Mouse (Mus musculus) liver, postnatal 0 days (tissue): ENCODE data around the gene Apoc1. TPM values are rescaled to one million over a fixed set of nuclear protein-coding genes. Genes with fewer than 3 reads are reported as not detected.

Experiments used
- ATAC-seq: fragments of 200-750 bp; cut with Nextera tagmentation; 2 replicates; pipeline ENCODE4 v1.8.0; 2017; ENCODE audit warnings: mild to moderate bottlenecking, moderate library complexity
- DNase-seq: peaks from one replicate; pipeline ENCODE4 v3.0.0-alpha.2; 2016
- H3K27ac ChIP-seq: fragments of 300-500 bp; sonication (generic); 2 replicates; pipeline ENCODE4 v1.5.1; 2014; ENCODE audit warnings: antibody characterized with exemption, moderate library complexity, mild to moderate bottlenecking, low read depth
- H3K27me3 ChIP-seq: fragments of 300-500 bp; sonication (generic); 2 replicates; pipeline ENCODE4 v1.6.1; 2014; ENCODE audit warnings: low read length, control low read depth, mixed read lengths; ENCODE audit not compliant: insufficient read depth
- H3K36me3 ChIP-seq: fragments of 300-500 bp; sonication (generic); replicated peaks from 2 replicates; pipeline ENCODE4 v1.6.1; 2014; ENCODE audit warnings: mild to moderate bottlenecking, control low read depth, low read length, moderate library complexity, mixed read lengths; ENCODE audit not compliant: insufficient read depth
- H3K4me1 ChIP-seq: fragments of 300-500 bp; sonication (generic); 2 replicates; pipeline ENCODE4 v1.6.1; 2014; ENCODE audit warnings: antibody characterized with exemption, mild to moderate bottlenecking, control low read depth; ENCODE audit not compliant: insufficient read depth
- H3K4me2 ChIP-seq: fragments of 300-500 bp; sonication (generic); 2 replicates; pipeline ENCODE4 v1.6.1; 2014; ENCODE audit warnings: low read depth, mild to moderate bottlenecking, low read length, moderate library complexity, mixed read lengths
- H3K4me3 ChIP-seq: fragments of 300-500 bp; sonication (generic); 2 replicates; pipeline ENCODE4 v1.5.1; 2014; ENCODE audit warnings: low read depth, low read length
- H3K9ac ChIP-seq: fragments of 300-500 bp; sonication (generic); replicated peaks from 2 replicates; pipeline ENCODE4 v1.6.1; 2014; ENCODE audit warnings: mild to moderate bottlenecking, moderate library complexity
- H3K9me3 ChIP-seq: fragments of 300-500 bp; sonication (generic); 2 replicates; pipeline ENCODE4 v1.6.1; 2016; ENCODE audit warnings: mild to moderate bottlenecking, control low read depth, low read length, mixed read lengths
- CTCF ChIP-seq: sonication (generic); IDR thresholded peaks from 2 replicates; pipeline ENCODE4 v1.5.1; 2016; ENCODE audit warnings: antibody characterized with exemption, low read depth
- EP300 ChIP-seq: IDR thresholded peaks from 2 replicates; pipeline ENCODE4 v1.6.1; 2016; ENCODE audit warnings: antibody characterized with exemption, low read depth, mild to moderate bottlenecking
- WGBS: fragments of 180-500 bp; shearing (Covaris S2); extraction: QIAGEN DNeasy Blood & Tissue Kit; methylation state at CpG from one replicate; pipeline ENCODE4 v1.1.7; 2014; ENCODE audit not compliant: insufficient replicate concordance; 5-methylcytosine and 5-hydroxymethylcytosine counted together
- polyA plus RNA-seq: library from polyadenylated mRNA; unstranded; fragments of >200 nt; fragmentation: Nextera tagmentation; extraction: Ambion mirVana; gene quantifications from 2 replicates; pipeline ENCODE4 v1.2.1, GENCODE M21; 2015

Gene Apoc1
- polyA plus RNA-seq, 1 experiment from 2014 or later, result 5,234 TPM

- H3K4me1 ChIP-seq, result peaks cover 65% of the 10 kb centered on the region
- WGBS, result 79% methylated on average over 34 of the region's 34 CpGs
- H3K9me3 ChIP-seq, result no peaks in the 10 kb centered on the region
- DNase-seq (peak; percentile 35), ATAC-seq (no peak)
- peak overlapping the region; percentile 98 for H3K27ac ChIP-seq
- peak overlapping the region; percentile 83 for H3K9ac ChIP-seq
- H3K27me3 ChIP-seq, result no peaks in the 10 kb centered on the region
- H3K4me3 ChIP-seq, result peak overlapping the region; percentile 49
- H3K36me3 ChIP-seq, result peaks cover 11% of the 10 kb centered on the region
- TF ChIP-seq CTCF, result peak; percentile 12; the same call in 1 of the 2 replicates
- TF ChIP-seq EP300, result no peak
- peak overlapping the region; percentile 68 for H3K4me2 ChIP-seq
Measured at GRCm38 (mm10) chr7:19696336-19696873, 3.9 kb upstream of the Apoc1 start.

DNA sequence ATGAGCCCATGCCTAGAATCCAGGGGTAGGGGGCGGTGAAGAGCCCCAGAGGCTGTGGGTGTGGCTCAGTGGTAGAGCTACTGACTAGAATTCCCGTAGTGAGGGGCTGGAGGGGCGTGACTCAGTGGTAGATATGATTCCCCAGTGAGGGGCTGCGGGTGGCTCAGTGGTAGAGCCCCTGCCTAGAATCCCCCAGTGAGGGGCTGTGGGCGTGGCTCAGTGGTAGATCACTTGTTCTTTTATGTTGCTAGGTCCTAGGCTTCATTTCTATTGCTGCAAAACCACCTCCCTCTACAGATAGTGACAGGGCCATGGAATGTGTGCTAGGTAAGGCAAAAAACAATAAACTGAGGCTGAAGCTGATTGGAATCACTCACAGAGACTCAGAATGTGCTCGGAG lies 3.4 kb upstream of the Apoc1 start:
- 50% methylated on average over 6 of the region's 6 CpGs for WGBS
- H3K27me3 ChIP-seq, result no peaks in the 10 kb centered on the region
- peaks cover 11% of the 10 kb centered on the region for H3K36me3 ChIP-seq
- H3K4me3 ChIP-seq, result peak overlapping the region; percentile 49; the same call in 1 of the 2 replicates
- H3K9me3 ChIP-seq, result no peaks in the 10 kb centered on the region
- H3K9ac ChIP-seq, result peak overlapping the region; percentile 83; the same call in 1 of the 2 replicates
- peaks cover 66% of the 10 kb centered on the region for H3K4me1 ChIP-seq
- DNase-seq (peak; percentile 43), ATAC-seq (no peak)
- H3K4me2 ChIP-seq, result peak overlapping the region; percentile 68
- no peak for TF ChIP-seq EP300
- TF ChIP-seq CTCF, result no peak
- peak overlapping the region; percentile 98 for H3K27ac ChIP-seq

GRCm38 (mm10) chr7:19695213-19695594 lies 2.7 kb upstream of the Apoc1 start:
- Histone ChIP-seq H3K36me3 (peaks cover 11% of the 10 kb centered on the region), H3K4me2 (peak overlapping the region; percentile 68), H3K9me3 (no peaks in the 10 kb centered on the region), H3K4me1 (peaks cover 59% of the 10 kb centered on the region), H3K9ac (peak overlapping the region; percentile 23), H3K27ac (peak overlapping the region; percentile 98), H3K27me3 (no peaks in the 10 kb centered on the region), H3K4me3 (no peak overlapping the region)
- WGBS, result 6% methylated on average over 8 of the region's 8 CpGs
- ATAC-seq, result no peak
- no peak for DNase-seq
- TF ChIP-seq EP300 (peak; percentile 52), CTCF (no peak)

GRCm38 (mm10) chr7:19694336-19695212 lies 2.1 kb upstream of the Apoc1 start:
- 36% methylated on average over 10 of the region's 10 CpGs for WGBS
- H3K27me3 ChIP-seq, result no peaks in the 10 kb centered on the region
- no peak overlapping the region for H3K4me3 ChIP-seq
- H3K36me3 ChIP-seq, result peaks cover 11% of the 10 kb centered on the region
- H3K27ac ChIP-seq, result peak overlapping the region; percentile 98
- H3K4me2 ChIP-seq, result peak overlapping the region; percentile 68; the same call in 1 of the 2 replicates
- DNase-seq (peak; percentile 51), ATAC-seq (no peak; the same call in 1 of the 2 replicates)
- peaks cover 53% of the 10 kb centered on the region for H3K4me1 ChIP-seq
- peak overlapping the region; percentile 23 for H3K9ac ChIP-seq
- no peak for TF ChIP-seq EP300
- TF ChIP-seq CTCF, result no peak
- H3K9me3 ChIP-seq, result no peaks in the 10 kb centered on the region

DNA sequence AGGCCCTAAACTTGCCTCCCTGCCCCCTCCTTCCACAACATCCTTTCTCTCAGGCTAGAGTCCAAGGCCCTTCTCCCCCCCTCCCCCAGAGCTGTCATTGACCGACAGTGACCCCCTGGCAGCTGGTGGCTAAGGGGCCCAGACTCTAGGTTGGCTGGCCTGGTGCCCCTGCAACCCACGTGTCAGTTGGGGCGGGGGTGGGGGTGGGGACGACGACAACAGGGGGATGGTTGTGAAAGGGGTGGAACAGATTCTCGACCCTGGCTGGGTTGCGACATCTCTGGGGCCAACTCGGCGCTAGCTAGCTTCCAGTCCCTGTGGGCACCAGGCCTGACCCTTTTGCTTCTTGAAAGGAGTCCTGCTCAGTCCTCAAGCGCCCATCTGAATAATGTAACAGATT lies 961 bp upstream of the Apoc1 start:
- peak overlapping the region; percentile 23 for H3K9ac ChIP-seq

GRCm38 (mm10) chr7:19691434-19691833 lies 1.0 kb downstream of the Apoc1 start:
- H3K27ac ChIP-seq, result peak overlapping the region; percentile 98
- no peak for DNase-seq
- no peaks in the 10 kb centered on the region for H3K27me3 ChIP-seq
- TF ChIP-seq EP300, result no peak
- TF ChIP-seq CTCF, result no peak
- no peaks in the 10 kb centered on the region for H3K9me3 ChIP-seq
- peaks cover 1% of the 10 kb centered on the region; the same call in 1 of the 2 replicates for H3K36me3 ChIP-seq
- H3K4me3 ChIP-seq, result peak overlapping the region; percentile 39
- H3K9ac ChIP-seq, result peak overlapping the region; percentile 59
- ATAC-seq, result no peak
- peak overlapping the region; percentile 66 for H3K4me2 ChIP-seq
- peaks cover 42% of the 10 kb centered on the region for H3K4me1 ChIP-seq
- WGBS, result 66% methylated on average over 6 of the region's 6 CpGs

More for the DNA sequence above, 961 bp upstream of the Apoc1 start:
- peak overlapping the region; percentile 98 for H3K27ac ChIP-seq
- H3K9me3 ChIP-seq, result no peaks in the 10 kb centered on the region
- H3K36me3 ChIP-seq, result peaks cover 11% of the 10 kb centered on the region
- TF ChIP-seq EP300 (peak; percentile 51; the same call in 1 of the 2 replicates), CTCF (no peak)
- H3K27me3 ChIP-seq, result no peaks in the 10 kb centered on the region
- H3K4me3 ChIP-seq, result no peak overlapping the region
- WGBS, result 11% methylated on average over 10 of the region's 10 CpGs
- ATAC-seq (peak; percentile 66), DNase-seq (peak; percentile 89)
- peaks cover 45% of the 10 kb centered on the region for H3K4me1 ChIP-seq
- peak overlapping the region; percentile 46 for H3K4me2 ChIP-seq
